In the genomic region with DNA sequence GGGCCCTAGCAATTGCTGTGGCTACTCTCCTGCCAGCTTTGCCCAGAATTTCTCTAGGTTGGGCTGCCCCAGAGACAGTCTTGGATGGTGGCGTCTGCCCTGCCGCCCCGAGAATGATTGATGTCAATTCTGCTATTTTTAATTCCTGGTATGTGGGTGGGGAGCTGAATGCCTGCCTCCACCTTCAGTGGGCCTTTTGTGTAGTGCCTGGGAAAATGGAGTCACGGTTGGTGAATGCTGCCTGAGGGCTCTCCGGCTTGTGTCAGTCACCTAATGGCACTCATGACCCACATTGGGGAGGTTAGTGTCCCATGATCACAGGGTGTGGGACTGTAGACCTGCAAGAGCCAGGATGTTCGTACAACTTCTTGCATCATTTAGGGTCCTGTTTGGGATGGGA, we compare ENCODE assay signal across 32 mouse cellular contexts. TPM values are rescaled to one million over a fixed set of nuclear protein-coding genes. Genes with fewer than 3 reads are reported as not detected.
A peak's percentile ranks its signal among the peaks of the same experiment; 100 is the strongest.
DNase-seq lines count a peak whose midpoint lies in the region; ATAC-seq and TF ChIP-seq lines count a peak whose summit lies in the region.
"Had no signal": no experiment of that assay in that cellular context is flagged by ENCODE, and none has a peak within 500 bp of the region (broad histone marks: within the 10 kb centered on the region; RNA-seq: fewer than 3 reads in every experiment).

No protein-coding gene starts in this region.

- no peak for ATAC-seq in heart, embryonic 13.5 days (ENCODE audit: extremely low read depth, insufficient number of reproducible peaks, low FRiP score, low TSS enrichment)
- ATAC-seq in hindbrain, postnatal 0 days: no peak
- no peak for ATAC-seq in intestine, embryonic 15.5 days
- ATAC-seq: forebrain, postnatal 0 days; intestine, postnatal 0 days; lung, postnatal 0 days had no signal

- no peak overlapping the region for H3K4me2 ChIP-seq in heart, embryonic 13.5 days
- no peak overlapping the region for H3K4me2 ChIP-seq in hindbrain, postnatal 0 days (ENCODE audit: low read depth, low read length)
- H3K4me2 ChIP-seq in intestine, embryonic 15.5 days (replicated peaks): no peak overlapping the region
- H3K4me2 ChIP-seq: embryonic facial prominence, embryonic 13.5 days; forebrain, embryonic 12.5 days; hindbrain, embryonic 12.5 days; liver, embryonic 13.5 days; midbrain, embryonic 12.5 days had no signal

- H3K9ac ChIP-seq in heart, embryonic 13.5 days: no peak overlapping the region
- H3K9ac ChIP-seq in hindbrain, postnatal 0 days (replicated peaks; ENCODE audit: low read length): no peak overlapping the region
- H3K9ac ChIP-seq in intestine, embryonic 15.5 days: no peak overlapping the region
- H3K9ac ChIP-seq: embryonic facial prominence, embryonic 13.5 days; forebrain, embryonic 12.5 days; forebrain, postnatal 0 days; hindbrain, embryonic 12.5 days; liver, embryonic 13.5 days; midbrain, embryonic 12.5 days had no signal

- H3K27ac ChIP-seq in gastrocnemius, adult 2 months: peak overlapping the region; percentile 69
- peak overlapping the region; percentile 40 for H3K27ac ChIP-seq in heart, embryonic 13.5 days (replicated peaks)
- H3K27ac ChIP-seq in hindbrain, postnatal 0 days: no peak overlapping the region
- H3K27ac ChIP-seq in intestine, embryonic 15.5 days: no peak overlapping the region
- H3K27ac ChIP-seq: embryonic facial prominence, embryonic 13.5 days; forebrain, embryonic 12.5 days; hindbrain, embryonic 12.5 days; liver, embryonic 13.5 days; midbrain, embryonic 12.5 days had no signal

- no peaks in the 10 kb centered on the region for H3K9me3 ChIP-seq in heart, embryonic 13.5 days
- no peaks in the 10 kb centered on the region for H3K9me3 ChIP-seq in hindbrain, postnatal 0 days (ENCODE audit: low read length)
- no peaks in the 10 kb centered on the region for H3K9me3 ChIP-seq in intestine, embryonic 15.5 days
- H3K9me3 ChIP-seq: embryonic facial prominence, embryonic 13.5 days; forebrain, embryonic 12.5 days; hindbrain, embryonic 12.5 days; liver, embryonic 13.5 days; megakaryocyte, embryonic 14.5 days; midbrain, embryonic 12.5 days had no signal

- 50% methylated on average over 6 of the region's 6 CpGs for WGBS in heart, embryonic 13.5 days
- 56% methylated on average over 6 of the region's 6 CpGs for WGBS in hindbrain, postnatal 0 days
- 71% methylated on average over 6 of the region's 6 CpGs for WGBS in intestine, embryonic 15.5 days

- DNase-seq in gastrocnemius, adult 2 months: no peak
- DNase-seq in gastrocnemius, postnatal 25 days: no peak
- no peak for DNase-seq in heart, postnatal 36 days
- peak; percentile 67 for DNase-seq in Muller cell, postnatal 12 days (ENCODE audit: inconsistent ontology term)
- DNase-seq in fibroblast of lung, adult 2 months (ENCODE audit: low read depth): peak; percentile 58
- no peak for DNase-seq in hindbrain, postnatal 0 days (ENCODE audit: low spot score)
- DNase-seq: adrenal gland, postnatal 10 days; cerebellum, adult 11-12 months; cerebellum, postnatal 10 days; forebrain, postnatal 0 days; heart, postnatal 14 days; kidney, postnatal 25 days; left cerebral cortex, postnatal 4 days; liver, embryonic 13.5 days; lung, adult 18-20 months; lung, postnatal 4 days; thymus, adult 2 months; thymus, postnatal 36 days had no signal

- no peaks in the 10 kb centered on the region for H3K36me3 ChIP-seq in heart, embryonic 13.5 days
- no peaks in the 10 kb centered on the region for H3K36me3 ChIP-seq in hindbrain, postnatal 0 days (ENCODE audit: insufficient read depth, low read length)
- H3K36me3 ChIP-seq in intestine, embryonic 15.5 days: no peaks in the 10 kb centered on the region
- H3K36me3 ChIP-seq: embryonic facial prominence, embryonic 13.5 days; forebrain, embryonic 12.5 days; hindbrain, embryonic 12.5 days; liver, embryonic 13.5 days; midbrain, embryonic 12.5 days had no signal

- no peaks in the 10 kb centered on the region for H3K27me3 ChIP-seq in heart, embryonic 13.5 days (replicated peaks)
- H3K27me3 ChIP-seq in hindbrain, postnatal 0 days (ENCODE audit: insufficient read depth, low read length): no peaks in the 10 kb centered on the region
- no peaks in the 10 kb centered on the region for H3K27me3 ChIP-seq in intestine, embryonic 15.5 days (replicated peaks)
- H3K27me3 ChIP-seq: embryonic facial prominence, embryonic 13.5 days; forebrain, embryonic 12.5 days; hindbrain, embryonic 12.5 days; liver, embryonic 13.5 days; megakaryocyte, embryonic 14.5 days had no signal

- H3K4me3 ChIP-seq in gastrocnemius, adult 2 months: no peak overlapping the region
- no peak overlapping the region for H3K4me3 ChIP-seq in heart, embryonic 13.5 days
- no peak overlapping the region for H3K4me3 ChIP-seq in hindbrain, postnatal 0 days (ENCODE audit: low read length)
- H3K4me3 ChIP-seq in intestine, embryonic 15.5 days (replicated peaks): no peak overlapping the region
- H3K4me3 ChIP-seq: embryonic facial prominence, embryonic 13.5 days; forebrain, embryonic 12.5 days; hindbrain, embryonic 12.5 days; liver, embryonic 13.5 days; megakaryocyte, embryonic 14.5 days; midbrain, embryonic 12.5 days had no signal

- peaks cover 54% of the 10 kb centered on the region for H3K4me1 ChIP-seq in heart, embryonic 13.5 days
- no peaks in the 10 kb centered on the region for H3K4me1 ChIP-seq in hindbrain, postnatal 0 days (ENCODE audit: insufficient read depth, low read length)
- peaks cover 34% of the 10 kb centered on the region for H3K4me1 ChIP-seq in intestine, embryonic 15.5 days (replicated peaks)
- H3K4me1 ChIP-seq: forebrain, embryonic 12.5 days; midbrain, embryonic 12.5 days had no signal

- no peak for TF ChIP-seq CTCF in gastrocnemius, adult 2 months (IDR thresholded peaks at IDR 0.05)
- TF ChIP-seq CTCF in hindbrain, postnatal 0 days (IDR thresholded peaks at IDR 0.05; ENCODE audit: low read depth): no peak

- intact Hi-C loops in gastrocnemius, adult 2 months (cut with DNase I): no loop called here
- intact Hi-C loops in heart, postnatal 36 days (cut with DNase I): no loop called here

RNA-seq across cellular contexts. Expression of gene Anxa11, which starts 11.3 kb away (rescaled TPM):
- total RNA-seq in gastrocnemius, adult 2 months (2021): 10 to 100 TPM; 97.4 to 99.1 TPM
- 10 to 100 TPM; 79.2 to 96.7 TPM for total RNA-seq in gastrocnemius, postnatal 25 days (2021)
- polyA plus RNA-seq in heart, embryonic 13.5 days (2015; fragmentation: Nextera tagmentation; extraction: Ambion mirVana): 21.6 and 23.6 TPM in 2 replicates
- 10 to 100 TPM; 81.8 to 87.0 TPM for total RNA-seq in heart, postnatal 36 days (2021)
- 3.7 and 4.2 TPM in 2 replicates for total RNA-seq in hindbrain, postnatal 0 days (2014; rRNA removed)
- polyA plus RNA-seq in hindbrain, postnatal 0 days (2015; fragmentation: Nextera tagmentation; extraction: Ambion mirVana): 4.5 and 4.9 TPM in 2 replicates
- 71.5 and 72.2 TPM in 2 replicates for polyA plus RNA-seq in intestine, embryonic 15.5 days (2015; fragmentation: Nextera tagmentation; extraction: Ambion mirVana)

RNA-seq across cellular contexts. Expression of gene Plac9a, which starts 49.6 kb away (rescaled TPM):
- total RNA-seq in gastrocnemius, adult 2 months (2021): 1 to 10 TPM; 2.6 to 3.6 TPM
- total RNA-seq in gastrocnemius, postnatal 25 days (2021): 1 to 10 TPM; 1.8 to 2.7 TPM
- polyA plus RNA-seq in heart, embryonic 13.5 days (2015; fragmentation: Nextera tagmentation; extraction: Ambion mirVana): not detected in 2 replicates
- 1 to 10 TPM; 2.0 to 2.4 TPM for total RNA-seq in heart, postnatal 36 days (2021)
- 2.0 TPM in 1 of 2 replicates, not detected in the other for total RNA-seq in hindbrain, postnatal 0 days (2014; rRNA removed)
- polyA plus RNA-seq in hindbrain, postnatal 0 days (2015; fragmentation: Nextera tagmentation; extraction: Ambion mirVana): 0.41 TPM in 1 of 2 replicates, not detected in the other
- polyA plus RNA-seq in intestine, embryonic 15.5 days (2015; fragmentation: Nextera tagmentation; extraction: Ambion mirVana): 1.9 TPM in 1 of 2 replicates, not detected in the other
- total RNA-seq: common myeloid progenitor, adult 5-6 weeks; forebrain, postnatal 0 days; layer of hippocampus, adult 18-20 months; MEL; midbrain, postnatal 0 days had no signal
- polyA plus RNA-seq: embryonic facial prominence, embryonic 13.5 days; forebrain, embryonic 12.5 days; forebrain, postnatal 0 days; hindbrain, embryonic 12.5 days; midbrain, embryonic 12.5 days; midbrain, postnatal 0 days; neural tube, embryonic 14.5 days; thymus, adult 2 months had no signal

Comparison
In these comparisons a context has a peak if more than half of its experiments do, and no peak if none do; other contexts are left out.
1. DNase-seq: peak in Muller cell, postnatal 12 days (single experiment) and fibroblast of lung, adult 2 months (single experiment); none in gastrocnemius, adult 2 months (single experiment), gastrocnemius, postnatal 25 days (single experiment), heart, postnatal 36 days (0 of 2) and hindbrain, postnatal 0 days (single experiment).
2. H3K27ac ChIP-seq: peak in gastrocnemius, adult 2 months (single experiment) and heart, embryonic 13.5 days (single experiment); none in hindbrain, postnatal 0 days (single experiment) and intestine, embryonic 15.5 days (single experiment).
3. RNA of gene Anxa11, which starts 11.3 kb away (total RNA-seq): 97.4 to 99.1 TPM in gastrocnemius, adult 2 months, 79.2 to 96.7 TPM in gastrocnemius, postnatal 25 days and 81.8 to 87.0 TPM in heart, postnatal 36 days; 3.7 to 4.2 TPM in hindbrain, postnatal 0 days; every median in the first group is over 10 times any median in the second.